Mouse (Mus musculus) intestine, embryonic 14.5 days (tissue): Measurements from ENCODE around the gene Patz1. TPM values are rescaled to one million over a fixed set of nuclear protein-coding genes. Genes with fewer than 3 reads are reported as not detected.

Experiments used
- ATAC-seq: fragments of 200-750 bp; cut with Nextera tagmentation; replicated peaks from 2 replicates; pipeline ENCODE4 v1.8.0; 2017; ENCODE audit warnings: low read depth, moderate number of reproducible peaks, moderate TSS enrichment, moderate library complexity; ENCODE audit not compliant: low FRiP score, low TSS enrichment
- DNase-seq: peaks from one replicate; pipeline ENCODE4 v3.0.0-alpha.2; 2018; ENCODE audit warnings: low spot score
- H3K27ac ChIP-seq: fragments of 300-500 bp; sonication (generic); 2 replicates; pipeline ENCODE4 v1.5.1; 2014; ENCODE audit warnings: low read depth, mild to moderate bottlenecking, control low read depth
- H3K27me3 ChIP-seq: fragments of 300-500 bp; sonication (generic); replicated peaks from 2 replicates; pipeline ENCODE4 v1.6.1; 2014; ENCODE audit warnings: low read length, control low read depth; ENCODE audit not compliant: control insufficient read depth, insufficient read depth
- H3K36me3 ChIP-seq: fragments of 300-500 bp; sonication (generic); 2 replicates; pipeline ENCODE4 v1.6.1; 2014; ENCODE audit warnings: low read length, control low read depth; ENCODE audit not compliant: control insufficient read depth, insufficient read depth
- H3K4me1 ChIP-seq: fragments of 300-500 bp; sonication (generic); replicated peaks from 2 replicates; pipeline ENCODE4 v1.6.1; 2014; ENCODE audit warnings: low read length, control low read depth, mixed read lengths; ENCODE audit not compliant: control insufficient read depth, insufficient read depth
- H3K4me2 ChIP-seq: fragments of 300-500 bp; sonication (generic); 2 replicates; pipeline ENCODE4 v1.6.1; 2014; ENCODE audit warnings: low read length
- H3K4me3 ChIP-seq: fragments of 300-500 bp; sonication (generic); 2 replicates; pipeline ENCODE4 v1.5.1; 2014; ENCODE audit warnings: low read depth, low read length, control low read depth, mixed read lengths
- H3K9ac ChIP-seq: fragments of 300-500 bp; sonication (generic); 2 replicates; pipeline ENCODE4 v1.6.1; 2014; ENCODE audit warnings: mild to moderate bottlenecking, low read length
- H3K9me3 ChIP-seq: fragments of 300-500 bp; sonication (generic); 2 replicates; pipeline ENCODE4 v1.6.1; 2016; ENCODE audit warnings: low read length, control low read depth; ENCODE audit not compliant: control insufficient read depth
- WGBS: fragments of 180-500 bp; shearing (Covaris S2); extraction: QIAGEN DNeasy Blood & Tissue Kit; methylation state at CpG from one replicate; pipeline ENCODE4 v1.1.7; 2014; 5-methylcytosine and 5-hydroxymethylcytosine counted together
- polyA plus RNA-seq: library from polyadenylated mRNA; unstranded; fragments of >200 nt; fragmentation: Nextera tagmentation; extraction: Ambion mirVana; gene quantifications from 2 replicates; pipeline ENCODE4 v1.2.1, GENCODE M21; 2014

The Patz1 gene
- polyA plus RNA-seq, 1 experiment from 2014 or later = 50.6 TPM

- WGBS = 81% methylated on average over 4 of the region's 4 CpGs
- no peak overlapping the region for H3K4me3 ChIP-seq
- H3K36me3 ChIP-seq = peaks cover 57% of the 10 kb centered on the region
- ATAC-seq = 0 out of 2 replicates have a peak, but pooled peaks have one; percentile 25
- no peak overlapping the region for H3K4me2 ChIP-seq
- H3K9me3 ChIP-seq = no peaks in the 10 kb centered on the region
- H3K9ac ChIP-seq = 0 out of 2 replicates have a peak overlapping the region, but pooled peaks have one; percentile 17
- peak overlapping the region; percentile 30; the same call in 1 of the 2 replicates for H3K27ac ChIP-seq
- H3K27me3 ChIP-seq = no peaks in the 10 kb centered on the region
- peaks cover 11% of the 10 kb centered on the region for H3K4me1 ChIP-seq
- DNase-seq = no peak
These were observed 60.6 kb downstream of the Patz1 start for GRCm38 (mm10) chr11:3349343-3349695.

- Histone ChIP-seq H3K9ac (no peak overlapping the region), H3K4me1 (peaks cover 11% of the 10 kb centered on the region), H3K4me3 (no peak overlapping the region), H3K27me3 (no peaks in the 10 kb centered on the region), H3K9me3 (no peaks in the 10 kb centered on the region), H3K27ac (no peak overlapping the region), H3K36me3 (peaks cover 56% of the 10 kb centered on the region), H3K4me2 (no peak overlapping the region)
- no peak for DNase-seq
- ATAC-seq = no peak
- 93% methylated on average over 9 of the region's 9 CpGs for WGBS
These were observed 63.5 kb downstream of the Patz1 start for GRCm38 (mm10) chr11:3352131-3352530.

GRCm38 (mm10) chr11:3352990-3353585 lies 64.4 kb downstream of the Patz1 start:
- Histone ChIP-seq H3K4me3 (no peak overlapping the region), H3K9ac (no peak overlapping the region), H3K27ac (no peak overlapping the region), H3K4me2 (no peak overlapping the region), H3K4me1 (peaks cover 11% of the 10 kb centered on the region), H3K36me3 (peaks cover 63% of the 10 kb centered on the region), H3K9me3 (no peaks in the 10 kb centered on the region), H3K27me3 (no peaks in the 10 kb centered on the region)
- 53% methylated on average over 18 of the region's 18 CpGs for WGBS
- DNase-seq (no peak), ATAC-seq (no peak)

Other genes starting within 250 kb of the Patz1 start
- 11.2 TPM in 2 replicates for gene Sfi1, start 95.4 kb upstream of the Patz1 start, polyA plus RNA-seq
- 52.7 and 56.2 TPM in 2 replicates for gene Eif4enif1, start 86.5 kb upstream of the Patz1 start, polyA plus RNA-seq
- 221 and 234 TPM in 2 replicates for gene Drg1, start 22.5 kb upstream of the Patz1 start, polyA plus RNA-seq
- 9.9 and 14.1 TPM in 2 replicates for gene Pik3ip1, start 41.5 kb downstream of the Patz1 start, polyA plus RNA-seq
- gene Limk2, start 120.3 kb downstream of the Patz1 start, polyA plus RNA-seq = 62.8 and 67.3 TPM in 2 replicates
- gene Rnf185, start 163.5 kb downstream of the Patz1 start, polyA plus RNA-seq = 33.9 and 38.1 TPM in 2 replicates
- gene Pla2g3, start 199.4 kb downstream of the Patz1 start, polyA plus RNA-seq = 0.61 and 0.75 TPM in 2 replicates
- gene Inpp5j, start 215.9 kb downstream of the Patz1 start, polyA plus RNA-seq = 4.1 and 4.3 TPM in 2 replicates
- 146 and 160 TPM in 2 replicates for gene Selenom, start 225.8 kb downstream of the Patz1 start, polyA plus RNA-seq